Mouse (Mus musculus) kidney, embryonic 16.5 days (tissue): ENCODE results near the gene C7. TPM values are rescaled to one million over a fixed set of nuclear protein-coding genes. Genes with fewer than 3 reads are reported as not detected.

Experiments used
- ATAC-seq: fragments of 200-750 bp; cut with Nextera tagmentation; 2 replicates; pipeline ENCODE4 v1.8.0; 2017; ENCODE audit warnings: moderate TSS enrichment; ENCODE audit not compliant: low FRiP score, low TSS enrichment
- H3K27ac ChIP-seq: fragments of 300-500 bp; sonication (generic); 2 replicates; pipeline ENCODE4 v1.5.1; 2014; ENCODE audit warnings: low read length
- H3K27me3 ChIP-seq: fragments of 300-500 bp; sonication (generic); 2 replicates; pipeline ENCODE4 v1.6.1; 2014; ENCODE audit warnings: low read length, control low read depth, mixed read lengths; ENCODE audit not compliant: insufficient read depth
- H3K36me3 ChIP-seq: fragments of 300-500 bp; sonication (generic); 2 replicates; pipeline ENCODE4 v1.6.1; 2014; ENCODE audit warnings: low read length, control low read depth, mixed read lengths; ENCODE audit not compliant: insufficient read depth
- H3K4me1 ChIP-seq: fragments of 300-500 bp; sonication (generic); 2 replicates; pipeline ENCODE4 v1.6.1; 2014; ENCODE audit warnings: low read length, control low read depth, mixed read lengths; ENCODE audit not compliant: insufficient read depth
- H3K4me2 ChIP-seq: fragments of 300-500 bp; sonication (generic); replicated peaks from 2 replicates; pipeline ENCODE4 v1.6.1; 2014; ENCODE audit warnings: low read depth, low read length
- H3K4me3 ChIP-seq: fragments of 300-500 bp; sonication (generic); 2 replicates; pipeline ENCODE4 v1.5.1; 2014; ENCODE audit warnings: mild to moderate bottlenecking, low read length
- H3K9ac ChIP-seq: fragments of 300-500 bp; sonication (generic); replicated peaks from 2 replicates; pipeline ENCODE4 v1.6.1; 2014; ENCODE audit warnings: low read length
- H3K9me3 ChIP-seq: fragments of 300-500 bp; sonication (generic); 2 replicates; pipeline ENCODE4 v1.6.1; 2016; ENCODE audit warnings: low read length, control low read depth
- WGBS: fragments of 180-500 bp; shearing (Covaris S2); extraction: QIAGEN DNeasy Blood & Tissue Kit; methylation state at CpG from one replicate; pipeline ENCODE4 v1.1.7; 2014; 5-methylcytosine and 5-hydroxymethylcytosine counted together
- polyA plus RNA-seq: library from polyadenylated mRNA; unstranded; fragments of >200 nt; fragmentation: Nextera tagmentation; extraction: Ambion mirVana; gene quantifications from 2 replicates; pipeline ENCODE4 v1.2.1, GENCODE M21; 2015

C7 gene
- polyA plus RNA-seq: 0.11 and 0.18 TPM in 2 replicates

DNA sequence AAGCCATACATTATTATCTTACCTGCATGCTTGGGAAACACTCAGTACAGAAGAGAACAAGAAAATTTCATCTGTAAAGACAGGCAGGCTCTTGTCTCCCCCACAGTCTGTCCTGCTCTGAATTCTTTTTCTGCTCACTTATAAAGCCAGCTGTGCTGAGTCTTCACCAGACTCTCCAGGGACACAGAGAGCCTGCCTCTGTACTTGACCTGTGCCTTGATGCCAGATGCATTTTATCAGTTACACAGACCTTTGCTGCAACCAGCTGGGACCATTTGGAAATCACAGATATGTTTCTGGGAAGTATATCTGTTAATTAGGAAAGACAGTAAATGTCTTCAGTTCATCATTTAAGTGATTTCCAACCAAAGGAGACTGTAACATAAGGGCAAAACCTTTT is at the start of gene C7:
C7 (minus strand) TSS at position 106 of the 400 bp plus-strand sequence.
- Histone ChIP-seq H3K4me3 (no peak within 1 kb of the TSS), H3K27ac (no peak within 1 kb of the TSS), H3K27me3 (no peaks in the 10 kb centered on the region), H3K9me3 (no peaks in the 10 kb centered on the region), H3K36me3 (no peaks in the 10 kb centered on the region), H3K4me1 (no peaks in the 10 kb centered on the region), H3K9ac (no peak within 1 kb of the TSS), H3K4me2 (no peak within 1 kb of the TSS)
- peak; percentile 57 for ATAC-seq

DNA sequence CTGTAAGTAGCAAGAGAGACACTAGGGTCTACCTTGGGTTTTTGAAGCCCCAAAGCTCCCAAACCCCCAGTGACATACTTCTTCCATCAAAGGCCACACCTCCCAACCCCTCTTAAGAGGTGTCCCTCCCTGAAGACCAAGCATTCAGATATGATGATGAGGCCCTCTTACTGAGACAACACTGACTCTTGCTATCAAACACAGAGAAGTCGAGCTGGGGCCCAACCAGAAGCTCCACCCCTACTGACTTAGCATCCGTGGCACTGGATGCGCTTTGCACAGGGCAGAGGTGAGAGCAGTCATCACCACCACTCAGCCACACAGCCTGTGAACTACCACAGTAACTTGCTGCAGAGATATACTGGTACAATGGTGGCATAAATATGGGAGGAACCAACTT is 49.1 kb upstream of the C7 start:
- H3K9me3 ChIP-seq: no peaks in the 10 kb centered on the region
- WGBS: 83% methylated on average over 3 of the region's 3 CpGs
- no peak overlapping the region for H3K27ac ChIP-seq
- peaks cover 2% of the 10 kb centered on the region; the same call in 1 of the 2 replicates for H3K36me3 ChIP-seq
- H3K4me2 ChIP-seq: no peak overlapping the region
- no peak overlapping the region for H3K9ac ChIP-seq
- no peak for ATAC-seq
- H3K27me3 ChIP-seq: no peaks in the 10 kb centered on the region
- peaks cover 11% of the 10 kb centered on the region for H3K4me1 ChIP-seq
- no peak overlapping the region for H3K4me3 ChIP-seq

DNA sequence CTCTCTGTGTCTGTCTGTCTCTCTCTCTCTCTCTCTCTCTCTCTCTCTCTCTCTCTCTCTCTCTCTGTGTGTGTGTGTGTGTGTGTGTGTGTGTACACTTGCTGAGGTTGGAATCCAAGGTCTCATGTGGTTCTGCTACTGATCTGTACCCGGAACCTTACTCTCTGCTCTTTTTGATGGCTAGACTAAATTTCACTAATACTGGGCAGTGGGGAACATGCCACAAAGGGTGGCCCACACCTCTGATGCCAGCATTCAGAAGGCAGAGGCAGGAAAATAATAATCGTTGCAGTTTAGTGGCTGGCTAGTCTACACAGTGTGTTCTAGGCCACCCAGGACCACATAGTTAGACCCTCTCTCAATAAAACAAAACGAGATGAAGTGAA is 45.1 kb upstream of the C7 start:
- H3K27ac ChIP-seq: peak overlapping the region; percentile 43
- 71% methylated on average over 3 of the region's 3 CpGs for WGBS
- no peak for ATAC-seq

GRCm38 (mm10) chr15:5107686-5108654 is 44.4 kb upstream of the C7 start, which contains the start of gene Card6:
Card6 (minus strand) TSS chr15:5108539.
- H3K9ac ChIP-seq: peak within 1 kb of the TSS; percentile 37
- no peaks in the 10 kb centered on the region for H3K9me3 ChIP-seq
- H3K36me3 ChIP-seq: no peaks in the 10 kb centered on the region
- peak within 1 kb of the TSS; percentile 43 for H3K27ac ChIP-seq
- WGBS: 48% methylated on average over 21 of the region's 21 CpGs
- H3K4me1 ChIP-seq: no peaks in the 10 kb centered on the region
- peak within 1 kb of the TSS; percentile 10 for H3K4me2 ChIP-seq
- ATAC-seq: no peak
- H3K27me3 ChIP-seq: no peaks in the 10 kb centered on the region
- peak within 1 kb of the TSS; percentile 34 for H3K4me3 ChIP-seq

More for the DNA sequence above, 45.1 kb upstream of the C7 start:
- Histone ChIP-seq H3K4me1 (no peaks in the 10 kb centered on the region), H3K9me3 (no peaks in the 10 kb centered on the region), H3K27me3 (no peaks in the 10 kb centered on the region), H3K4me2 (peak overlapping the region; percentile 10; the same call in 1 of the 2 replicates), H3K36me3 (no peaks in the 10 kb centered on the region), H3K9ac (no peak overlapping the region), H3K4me3 (no peak overlapping the region)

DNA sequence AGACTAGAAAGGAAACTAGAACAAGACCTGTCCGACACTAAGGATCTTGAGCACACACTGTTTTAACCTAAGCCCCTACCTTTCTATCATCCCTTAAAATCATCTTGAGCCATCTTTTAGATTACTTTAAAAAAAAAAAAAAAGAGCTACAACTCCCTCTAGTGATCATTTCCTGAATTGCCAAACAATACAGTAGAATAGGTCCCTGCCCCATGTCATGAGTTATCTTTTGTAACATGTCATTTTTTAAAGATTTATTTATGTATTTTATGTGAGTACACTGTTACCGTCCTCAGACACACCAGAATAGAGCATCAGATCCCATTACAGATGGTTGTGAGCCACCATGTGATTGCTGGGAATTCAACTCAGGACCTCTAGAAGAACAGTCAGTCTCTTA is 42.8 kb upstream of the C7 start:
- H3K4me1 ChIP-seq: no peaks in the 10 kb centered on the region
- H3K27me3 ChIP-seq: 0 out of 2 replicates have a peak, but pooled peaks cover 1% of the 10 kb centered on the region
- no peak for ATAC-seq
- no peaks in the 10 kb centered on the region for H3K9me3 ChIP-seq
- H3K9ac ChIP-seq: no peak overlapping the region
- H3K36me3 ChIP-seq: no peaks in the 10 kb centered on the region
- no peak overlapping the region for H3K4me2 ChIP-seq
- WGBS: 46% methylated on average over 2 of the region's 2 CpGs
- H3K27ac ChIP-seq: no peak overlapping the region
- no peak overlapping the region for H3K4me3 ChIP-seq

GRCm38 (mm10) chr15:5105891-5106290 is 42.4 kb upstream of the C7 start:
- no peaks in the 10 kb centered on the region for H3K36me3 ChIP-seq

GRCm38 (mm10) chr15:5102312-5102711 is 38.8 kb upstream of the C7 start:
- 92% methylated on average over 4 of the region's 4 CpGs for WGBS
- Histone ChIP-seq H3K9me3 (no peaks in the 10 kb centered on the region), H3K27me3 (peaks cover 9% of the 10 kb centered on the region), H3K4me2 (no peak overlapping the region), H3K9ac (no peak overlapping the region), H3K4me1 (no peaks in the 10 kb centered on the region), H3K27ac (no peak overlapping the region), H3K4me3 (no peak overlapping the region), H3K36me3 (no peaks in the 10 kb centered on the region)
- ATAC-seq: no peak

More at GRCm38 (mm10) chr15:5105891-5106290, 42.4 kb upstream of the C7 start:
- Histone ChIP-seq H3K4me1 (no peaks in the 10 kb centered on the region), H3K4me2 (no peak overlapping the region), H3K27me3 (0 out of 2 replicates have a peak, but pooled peaks cover 3% of the 10 kb centered on the region), H3K9me3 (no peaks in the 10 kb centered on the region), H3K4me3 (no peak overlapping the region), H3K27ac (no peak overlapping the region), H3K9ac (no peak overlapping the region)
- WGBS: 79% methylated on average over 6 of the region's 6 CpGs
- ATAC-seq: no peak

- no peaks in the 10 kb centered on the region for H3K4me1 ChIP-seq
- no peak overlapping the region for H3K4me2 ChIP-seq
- H3K9me3 ChIP-seq: no peaks in the 10 kb centered on the region
- H3K27me3 ChIP-seq: peaks cover 9% of the 10 kb centered on the region
- H3K9ac ChIP-seq: no peak overlapping the region
- WGBS: 88% methylated on average over 1 of the region's 1 CpGs
- no peak for ATAC-seq
- H3K27ac ChIP-seq: no peak overlapping the region
- H3K4me3 ChIP-seq: no peak overlapping the region
- H3K36me3 ChIP-seq: no peaks in the 10 kb centered on the region
Measured at GRCm38 (mm10) chr15:5097376-5097775, 33.8 kb upstream of the C7 start.

GRCm38 (mm10) chr15:5095534-5096301 is 32.2 kb upstream of the C7 start:
- Histone ChIP-seq H3K4me2 (no peak overlapping the region), H3K9me3 (no peaks in the 10 kb centered on the region), H3K27ac (no peak overlapping the region), H3K9ac (no peak overlapping the region), H3K4me1 (no peaks in the 10 kb centered on the region), H3K4me3 (no peak overlapping the region), H3K36me3 (no peaks in the 10 kb centered on the region), H3K27me3 (peaks cover 6% of the 10 kb centered on the region)
- 40% methylated on average over 11 of the region's 11 CpGs for WGBS
- peak; percentile 93 for ATAC-seq
